ENCODE assay signal across 8 mouse cellular contexts in the genomic region with DNA sequence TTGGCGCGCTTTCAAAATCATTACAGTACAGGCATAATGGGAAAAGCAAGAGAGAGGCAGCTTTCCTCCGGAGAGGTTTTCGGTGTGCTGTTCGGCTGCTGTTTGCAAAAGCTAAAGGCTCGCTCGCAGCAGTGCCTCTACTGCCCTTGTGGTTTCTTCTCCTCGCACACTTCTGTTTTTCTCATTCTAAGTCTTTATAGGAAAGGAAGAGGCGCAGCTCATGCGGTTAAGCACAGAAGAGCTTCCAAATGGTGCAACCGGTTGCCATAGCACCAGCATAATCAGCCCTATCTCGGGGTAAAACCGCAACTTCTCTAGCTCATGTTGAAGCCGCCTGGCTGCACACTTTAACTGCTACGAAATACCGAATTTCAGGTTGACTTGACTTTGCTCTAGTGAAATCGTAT. TPM values are rescaled to one million over a fixed set of nuclear protein-coding genes. Genes with fewer than 3 reads are reported as not detected.
DNase-seq lines count a peak whose midpoint lies in the region.

No protein-coding gene starts in this region.

- DNase-seq in Muller cell, postnatal 12 days (ENCODE audit: inconsistent ontology term) = peak; percentile 86
- peak; percentile 24 for DNase-seq in c-Kit-positive CD71-positive TER-119-negative erythroid progenitor cells, embryonic 14.5 days (ENCODE audit: low read depth)
- DNase-seq in frontal cortex, postnatal 36 days (ENCODE audit: low spot score in 2 of 2) = peak; percentile 73 to 81
- peak; percentile 97 for DNase-seq in induced T-regulatory cell, adult 2 months (ENCODE audit: low read depth)
- peak; percentile 39 to 72 for DNase-seq in left cerebral cortex, adult 8-10 months (ENCODE audit: low spot score in 2 of 2)
- peak; percentile 86 for DNase-seq in lung, postnatal 36 days
- DNase-seq in retina, embryonic 14.5 days (ENCODE audit: low spot score) = peak; percentile 44
- DNase-seq in thymus, postnatal 4 days = peak; percentile 81

RNA-seq across cellular contexts. Expression of a gene that starts 39.1 kb away (rescaled TPM):
- total RNA-seq in left cerebral cortex, adult 8-10 months (2022) = 10 to 100 TPM in 1 of 4 experiments, 1 to 10 TPM in 3; 3.0 to 12.1 (median 6.1) TPM

Comparison
In these comparisons a context has a peak if more than half of its experiments do, and no peak if none do; other contexts are left out.
1. Peak in every context shown above with its lines: DNase-seq.
2. DNase-seq: peak in every context shown above with its lines; median percentile 97 in induced T-regulatory cell, adult 2 months; 86 in Muller cell, postnatal 12 days; 86 in lung, postnatal 36 days; 81 in thymus, postnatal 4 days; 77 in frontal cortex, postnatal 36 days; 56 in left cerebral cortex, adult 8-10 months; 44 in retina, embryonic 14.5 days; 24 in c-Kit-positive CD71-positive TER-119-negative erythroid progenitor cells, embryonic 14.5 days.